In genomic region chr12:16874086-16874485, GRCm38 (mm10) we compare ENCODE assay signal across 10 mouse cellular contexts. TPM values are rescaled to one million over a fixed set of nuclear protein-coding genes. Genes with fewer than 3 reads are reported as not detected.
A peak's percentile ranks its signal among the peaks of the same experiment; 100 is the strongest.
DNase-seq lines count a peak whose midpoint lies in the region; ATAC-seq and TF ChIP-seq lines count a peak whose summit lies in the region.
"Had no signal": no experiment of that assay in that cellular context is flagged by ENCODE, and none has a peak within 500 bp of the region (broad histone marks: within the 10 kb centered on the region; RNA-seq: fewer than 3 reads in every experiment).

No protein-coding gene starts in this region.

- no peak for TF ChIP-seq EP300 in heart, postnatal 0 days (IDR thresholded peaks at IDR 0.05; ENCODE audit: low read depth)

- no peak overlapping the region for H3K4me3 ChIP-seq in heart, embryonic 12.5 days
- no peak overlapping the region for H3K4me3 ChIP-seq in heart, postnatal 0 days (ENCODE audit: low read depth, low read length)
- no peak overlapping the region for H3K4me3 ChIP-seq in midbrain, embryonic 15.5 days
- H3K4me3 ChIP-seq: limb, embryonic 13.5 days had no signal

- H3K27ac ChIP-seq in heart, embryonic 12.5 days (ENCODE audit: poor library complexity, severe bottlenecking): no peak overlapping the region
- H3K27ac ChIP-seq in heart, postnatal 0 days (ENCODE audit: low read depth): no peak overlapping the region
- no peak overlapping the region for H3K27ac ChIP-seq in midbrain, embryonic 15.5 days
- H3K27ac ChIP-seq: limb, embryonic 13.5 days had no signal

- ATAC-seq in heart, embryonic 12.5 days (ENCODE audit: insufficient number of reproducible peaks, low FRiP score): no peak
- no peak for ATAC-seq in heart, postnatal 0 days (ENCODE audit: insufficient read depth, low read depth)
- ATAC-seq in midbrain, embryonic 15.5 days (replicated peaks): no peak

- H3K4me2 ChIP-seq in heart, embryonic 12.5 days: no peak overlapping the region
- no peak overlapping the region for H3K4me2 ChIP-seq in heart, postnatal 0 days (ENCODE audit: low read depth, low read length)
- H3K4me2 ChIP-seq in midbrain, embryonic 15.5 days: no peak overlapping the region
- H3K4me2 ChIP-seq: limb, embryonic 13.5 days had no signal

- 49% methylated on average over 2 of the region's 2 CpGs for WGBS in heart, embryonic 12.5 days
- WGBS in heart, postnatal 0 days: 15% methylated on average over 2 of the region's 2 CpGs
- 73% methylated on average over 2 of the region's 2 CpGs for WGBS in midbrain, embryonic 15.5 days

- no peak overlapping the region for H3K9ac ChIP-seq in heart, embryonic 12.5 days
- H3K9ac ChIP-seq in heart, postnatal 0 days (replicated peaks; ENCODE audit: low read depth, low read length): no peak overlapping the region
- H3K9ac ChIP-seq in midbrain, embryonic 15.5 days: no peak overlapping the region
- H3K9ac ChIP-seq: limb, embryonic 13.5 days had no signal

- peaks cover 81% of the 10 kb centered on the region for H3K4me1 ChIP-seq in heart, embryonic 12.5 days (replicated peaks)
- H3K4me1 ChIP-seq in heart, postnatal 0 days (ENCODE audit: control insufficient read depth, insufficient read depth): peaks cover 59% of the 10 kb centered on the region
- H3K4me1 ChIP-seq in midbrain, embryonic 15.5 days: no peaks in the 10 kb centered on the region

- H3K27me3 ChIP-seq in heart, embryonic 12.5 days (replicated peaks): no peaks in the 10 kb centered on the region
- no peaks in the 10 kb centered on the region for H3K27me3 ChIP-seq in heart, postnatal 0 days (ENCODE audit: control insufficient read depth, insufficient read depth, low read length)
- H3K27me3 ChIP-seq in midbrain, embryonic 15.5 days (replicated peaks): no peaks in the 10 kb centered on the region
- H3K27me3 ChIP-seq: CH12.LX; limb, embryonic 13.5 days had no signal

- no peak for TF ChIP-seq CTCF in heart, postnatal 0 days (IDR thresholded peaks at IDR 0.05; ENCODE audit: low read depth)

- DNase-seq in heart, adult 11 months: peak; percentile 97
- peak; percentile 81 for DNase-seq in adrenal gland, adult 2 months
- peak; percentile 33 for DNase-seq in heart, postnatal 0 days (ENCODE audit: low spot score)
- DNase-seq in lung, postnatal 4 days: peak; percentile 52 to 63
- DNase-seq in right cerebral cortex, postnatal 36 days (ENCODE audit: low spot score in 2 of 2): no peak
- DNase-seq in retina, embryonic 14.5 days (ENCODE audit: low spot score): no peak

- no peaks in the 10 kb centered on the region for H3K36me3 ChIP-seq in heart, embryonic 12.5 days
- H3K36me3 ChIP-seq in heart, postnatal 0 days (replicated peaks; ENCODE audit: control insufficient read depth, insufficient read depth, low read length): no peaks in the 10 kb centered on the region
- H3K36me3 ChIP-seq in midbrain, embryonic 15.5 days (replicated peaks): no peaks in the 10 kb centered on the region
- H3K36me3 ChIP-seq: limb, embryonic 13.5 days had no signal

- H3K9me3 ChIP-seq in heart, embryonic 12.5 days (replicated peaks): no peaks in the 10 kb centered on the region
- no peaks in the 10 kb centered on the region for H3K9me3 ChIP-seq in heart, postnatal 0 days (replicated peaks; ENCODE audit: control insufficient read depth, low read length)
- H3K9me3 ChIP-seq in midbrain, embryonic 15.5 days: no peaks in the 10 kb centered on the region
- H3K9me3 ChIP-seq: limb, embryonic 13.5 days had no signal

RNA-seq across cellular contexts. Expression of gene Rock2, which starts 20.6 kb away (rescaled TPM):
- 29.7 and 32.0 TPM in 2 replicates for polyA plus RNA-seq in heart, embryonic 12.5 days (2016; fragmentation: Nextera tagmentation; extraction: Ambion mirVana)
- 10 to 100 TPM; 71.9 to 74.6 TPM for total RNA-seq in adrenal gland, adult 2 months (2021)
- polyA plus RNA-seq in adrenal gland, adult 2 months (2012; rRNA removed): 2.1 and 2.5 TPM in 2 replicates
- total RNA-seq in heart, postnatal 0 days (2014; rRNA removed; ENCODE audit: low replicate concordance): 49.2 and 50.6 TPM in 2 replicates
- polyA plus RNA-seq in heart, postnatal 0 days (2015; fragmentation: Nextera tagmentation; extraction: Ambion mirVana): 22.8 and 24.6 TPM in 2 replicates
- polyA plus RNA-seq in midbrain, embryonic 15.5 days (2015; fragmentation: Nextera tagmentation; extraction: Ambion mirVana): 14.9 and 15.6 TPM in 2 replicates

Comparison
In these comparisons a context has a peak if more than half of its experiments do, and no peak if none do; other contexts are left out.
1. DNase-seq: peak in heart, adult 11 months (single experiment), adrenal gland, adult 2 months (single experiment), heart, postnatal 0 days (single experiment) and lung, postnatal 4 days (2 of 2); none in right cerebral cortex, postnatal 36 days (0 of 2) and retina, embryonic 14.5 days (single experiment).